Mouse (Mus musculus) frontal cortex, adult 2 months (tissue): ENCODE measurements at regions not wholly inside any gene's neighbourhood (a gene's known extent, or its start where the extent isn't known, plus 50 kb on each side); places are given as distances from the start of the nearest gene placed in this dataset.

ENCODE experiments used
- DNase-seq, 2 experiments: peaks; one replicate each; pipeline ENCODE4 v3.0.0; 2022; ENCODE audit warnings: low spot score in 1 of 2; ENCODE audit errors: extremely low spot score in 1 of 2

GRCm38 (mm10) chr10:95036043-95036697 lies 91.5 kb upstream of the Plxnc1 start:
- no peak for DNase-seq

- peak; percentile 59 to 72 for DNase-seq
Observed at GRCm38 (mm10) chr10:95035371-95035770, 90.7 kb upstream of the Plxnc1 start.

GRCm38 (mm10) chr10:95034566-95034965 lies 89.9 kb upstream of the Plxnc1 start:
- no peak for DNase-seq

- DNase-seq, result peak in 1 of 2 experiments; percentile 27
Observed at GRCm38 (mm10) chr10:95032760-95033716, 88.4 kb upstream of the Plxnc1 start.

GRCm38 (mm10) chr10:95031371-95031770 lies 86.7 kb upstream of the Plxnc1 start:
- DNase-seq, result no peak

GRCm38 (mm10) chr10:95030801-95031200 lies 86.2 kb upstream of the Plxnc1 start:
- no peak for DNase-seq

- DNase-seq, result no peak
Observed at GRCm38 (mm10) chr10:95029554-95029953, 84.9 kb upstream of the Plxnc1 start.

- no peak for DNase-seq
Observed at GRCm38 (mm10) chr10:95025569-95026327, 81.1 kb upstream of the Plxnc1 start.

GRCm38 (mm10) chr10:95021209-95021608 lies 76.6 kb upstream of the Plxnc1 start:
- DNase-seq, result no peak

- no peak for DNase-seq
Observed at GRCm38 (mm10) chr10:95016896-95017295, 72.3 kb upstream of the Plxnc1 start.

- no peak for DNase-seq
Observed at GRCm38 (mm10) chr10:95015298-95015951, 70.8 kb upstream of the Plxnc1 start.

GRCm38 (mm10) chr10:95013946-95014345 lies 69.3 kb upstream of the Plxnc1 start:
- DNase-seq, result no peak

- DNase-seq, result peak in 1 of 2 experiments; percentile 32
Observed at GRCm38 (mm10) chr10:95013213-95013915, 68.7 kb upstream of the Plxnc1 start.

- no peak for DNase-seq
Observed at GRCm38 (mm10) chr10:95010333-95010732, 65.7 kb upstream of the Plxnc1 start.

GRCm38 (mm10) chr10:95009081-95009480 lies 64.4 kb upstream of the Plxnc1 start:
- no peak for DNase-seq

- DNase-seq, result peak in 1 of 2 experiments; percentile 31
Observed at GRCm38 (mm10) chr10:95004065-95004763, 59.6 kb upstream of the Plxnc1 start.

- no peak for DNase-seq
Observed at GRCm38 (mm10) chr10:95003621-95004020, 59.0 kb upstream of the Plxnc1 start.

GRCm38 (mm10) chr10:95001650-95002049 lies 57.0 kb upstream of the Plxnc1 start:
- DNase-seq, result no peak

GRCm38 (mm10) chr10:94999716-95000115 lies 55.1 kb upstream of the Plxnc1 start:
- no peak for DNase-seq
